Mouse (Mus musculus): ENCODE data around the gene Sdc3. TPM values are rescaled to one million over a fixed set of nuclear protein-coding genes. Genes with fewer than 3 reads are reported as not detected.

Gene Sdc3
- polyA plus RNA-seq, 1 experiment from 2014 or later, result 12.3 TPM

GRCm38 (mm10) chr4:130858880-130859279, 66.5 kb downstream of the Sdc3 start:
- no peak overlapping the region for H3K9ac ChIP-seq (ENCODE audit: low read depth, low read length)
- ATAC-seq (ENCODE audit: low read depth), result no peak
- no peak overlapping the region for H3K4me3 ChIP-seq (ENCODE audit: low read depth, low read length)
- 83% methylated on average over 7 of the region's 7 CpGs for WGBS (ENCODE audit: insufficient replicate concordance)
- no peak overlapping the region for H3K27ac ChIP-seq (ENCODE audit: low read length)
- no peaks in the 10 kb centered on the region for H3K36me3 ChIP-seq (ENCODE audit: control insufficient read depth, insufficient read depth)
- no peaks in the 10 kb centered on the region for H3K4me1 ChIP-seq (ENCODE audit: control insufficient read depth, low read depth, low read length)
- no peaks in the 10 kb centered on the region for H3K9me3 ChIP-seq (replicated peaks; ENCODE audit: control insufficient read depth, low read length)
- peaks cover 9% of the 10 kb centered on the region; the same call in 1 of the 2 replicates for H3K27me3 ChIP-seq (ENCODE audit: control insufficient read depth, insufficient read depth, low read depth, low read length)
- no peak overlapping the region for H3K4me2 ChIP-seq (ENCODE audit: low read depth, low read length)

GRCm38 (mm10) chr4:130859467-130859866, 67.1 kb downstream of the Sdc3 start:
- H3K4me1 ChIP-seq (ENCODE audit: control insufficient read depth, low read depth, low read length), result no peaks in the 10 kb centered on the region
- WGBS (ENCODE audit: insufficient replicate concordance), result 44% methylated on average over 8 of the region's 8 CpGs
- no peak for ATAC-seq (ENCODE audit: low read depth)
- no peaks in the 10 kb centered on the region for H3K9me3 ChIP-seq (replicated peaks; ENCODE audit: control insufficient read depth, low read length)
- no peak overlapping the region for H3K27ac ChIP-seq (ENCODE audit: low read length)
- no peak overlapping the region for H3K4me3 ChIP-seq (ENCODE audit: low read depth, low read length)
- H3K9ac ChIP-seq (ENCODE audit: low read depth, low read length), result no peak overlapping the region
- no peaks in the 10 kb centered on the region for H3K36me3 ChIP-seq (ENCODE audit: control insufficient read depth, insufficient read depth)
- H3K27me3 ChIP-seq (ENCODE audit: control insufficient read depth, insufficient read depth, low read depth, low read length), result peaks cover 9% of the 10 kb centered on the region; the same call in 1 of the 2 replicates
- H3K4me2 ChIP-seq (ENCODE audit: low read depth, low read length), result no peak overlapping the region

- 33% methylated on average over 15 of the region's 15 CpGs for WGBS (ENCODE audit: insufficient replicate concordance)
- Histone ChIP-seq H3K4me3 (ENCODE audit: low read depth, low read length) (no peak overlapping the region), H3K27me3 (ENCODE audit: control insufficient read depth, insufficient read depth, low read depth, low read length) (peaks cover 9% of the 10 kb centered on the region; the same call in 1 of the 2 replicates), H3K4me1 (ENCODE audit: control insufficient read depth, low read depth, low read length) (no peaks in the 10 kb centered on the region), H3K4me2 (ENCODE audit: low read depth, low read length) (no peak overlapping the region), H3K9me3 (replicated peaks; ENCODE audit: control insufficient read depth, low read length) (no peaks in the 10 kb centered on the region), H3K27ac (ENCODE audit: low read length) (no peak overlapping the region), H3K36me3 (ENCODE audit: control insufficient read depth, insufficient read depth) (no peaks in the 10 kb centered on the region), H3K9ac (ENCODE audit: low read depth, low read length) (no peak overlapping the region)
- no peak for ATAC-seq (ENCODE audit: low read depth)
Measured at GRCm38 (mm10) chr4:130860902-130861652, 68.7 kb downstream of the Sdc3 start.

GRCm38 (mm10) chr4:130861653-130862208, 69.4 kb downstream of the Sdc3 start:
- ATAC-seq (ENCODE audit: low read depth), result no peak
- Histone ChIP-seq H3K27ac (ENCODE audit: low read length) (no peak overlapping the region), H3K27me3 (ENCODE audit: control insufficient read depth, insufficient read depth, low read depth, low read length) (peaks cover 9% of the 10 kb centered on the region; the same call in 1 of the 2 replicates), H3K36me3 (ENCODE audit: control insufficient read depth, insufficient read depth) (no peaks in the 10 kb centered on the region), H3K9ac (ENCODE audit: low read depth, low read length) (no peak overlapping the region), H3K4me3 (ENCODE audit: low read depth, low read length) (no peak overlapping the region), H3K4me2 (ENCODE audit: low read depth, low read length) (no peak overlapping the region), H3K4me1 (ENCODE audit: control insufficient read depth, low read depth, low read length) (no peaks in the 10 kb centered on the region), H3K9me3 (replicated peaks; ENCODE audit: control insufficient read depth, low read length) (no peaks in the 10 kb centered on the region)
- WGBS (ENCODE audit: insufficient replicate concordance), result 6% methylated on average over 30 of the region's 30 CpGs

- no peaks in the 10 kb centered on the region for H3K36me3 ChIP-seq (ENCODE audit: control insufficient read depth, insufficient read depth)
- no peak overlapping the region for H3K9ac ChIP-seq (ENCODE audit: low read depth, low read length)
- 45% methylated on average over 5 of the region's 5 CpGs for WGBS (ENCODE audit: insufficient replicate concordance)
- ATAC-seq (ENCODE audit: low read depth), result no peak
- H3K4me1 ChIP-seq (ENCODE audit: control insufficient read depth, low read depth, low read length), result no peaks in the 10 kb centered on the region
- no peaks in the 10 kb centered on the region for H3K9me3 ChIP-seq (replicated peaks; ENCODE audit: control insufficient read depth, low read length)
- H3K27ac ChIP-seq (ENCODE audit: low read length), result no peak overlapping the region
- H3K4me3 ChIP-seq (ENCODE audit: low read depth, low read length), result no peak overlapping the region
- peaks cover 9% of the 10 kb centered on the region; the same call in 1 of the 2 replicates for H3K27me3 ChIP-seq (ENCODE audit: control insufficient read depth, insufficient read depth, low read depth, low read length)
- no peak overlapping the region for H3K4me2 ChIP-seq (ENCODE audit: low read depth, low read length)
Measured at GRCm38 (mm10) chr4:130862538-130862937, 70.2 kb downstream of the Sdc3 start.

- no peaks in the 10 kb centered on the region for H3K4me1 ChIP-seq (ENCODE audit: control insufficient read depth, low read depth, low read length)
- H3K4me3 ChIP-seq (ENCODE audit: low read depth, low read length), result no peak overlapping the region
- H3K9ac ChIP-seq (ENCODE audit: low read depth, low read length), result no peak overlapping the region
- H3K27ac ChIP-seq (ENCODE audit: low read length), result no peak overlapping the region
- H3K4me2 ChIP-seq (ENCODE audit: low read depth, low read length), result no peak overlapping the region
- H3K36me3 ChIP-seq (ENCODE audit: control insufficient read depth, insufficient read depth), result no peaks in the 10 kb centered on the region
- peaks cover 9% of the 10 kb centered on the region; the same call in 1 of the 2 replicates for H3K27me3 ChIP-seq (ENCODE audit: control insufficient read depth, insufficient read depth, low read depth, low read length)
- H3K9me3 ChIP-seq (replicated peaks; ENCODE audit: control insufficient read depth, low read length), result no peaks in the 10 kb centered on the region
- no peak for ATAC-seq (ENCODE audit: low read depth)
- WGBS (ENCODE audit: insufficient replicate concordance), result 48% methylated on average over 6 of the region's 9 CpGs
Measured at GRCm38 (mm10) chr4:130865460-130865859, 73.1 kb downstream of the Sdc3 start.

GRCm38 (mm10) chr4:130865901-130866371, 73.6 kb downstream of the Sdc3 start:
- WGBS (ENCODE audit: insufficient replicate concordance), result 24% methylated on average over 8 of the region's 8 CpGs
- peaks cover 9% of the 10 kb centered on the region; the same call in 1 of the 2 replicates for H3K27me3 ChIP-seq (ENCODE audit: control insufficient read depth, insufficient read depth, low read depth, low read length)

GRCm38 (mm10) chr4:130867940-130868339, 75.6 kb downstream of the Sdc3 start:
- H3K4me1 ChIP-seq (ENCODE audit: control insufficient read depth, low read depth, low read length), result no peaks in the 10 kb centered on the region
- no peaks in the 10 kb centered on the region for H3K36me3 ChIP-seq (ENCODE audit: control insufficient read depth, insufficient read depth)
- 46% methylated on average over 6 of the region's 6 CpGs for WGBS (ENCODE audit: insufficient replicate concordance)
- no peak overlapping the region for H3K9ac ChIP-seq (ENCODE audit: low read depth, low read length)
- H3K9me3 ChIP-seq (replicated peaks; ENCODE audit: control insufficient read depth, low read length), result no peaks in the 10 kb centered on the region
- no peak overlapping the region for H3K4me3 ChIP-seq (ENCODE audit: low read depth, low read length)
- no peaks in the 10 kb centered on the region for H3K27me3 ChIP-seq (ENCODE audit: control insufficient read depth, insufficient read depth, low read depth, low read length)
- ATAC-seq (ENCODE audit: low read depth), result no peak
- H3K27ac ChIP-seq (ENCODE audit: low read length), result no peak overlapping the region
- H3K4me2 ChIP-seq (ENCODE audit: low read depth, low read length), result no peak overlapping the region

More at GRCm38 (mm10) chr4:130865901-130866371, 73.6 kb downstream of the Sdc3 start:
- H3K9me3 ChIP-seq (replicated peaks; ENCODE audit: control insufficient read depth, low read length), result no peaks in the 10 kb centered on the region
- ATAC-seq (ENCODE audit: low read depth), result no peak
- no peak overlapping the region for H3K27ac ChIP-seq (ENCODE audit: low read length)
- no peak overlapping the region for H3K4me2 ChIP-seq (ENCODE audit: low read depth, low read length)
- no peak overlapping the region for H3K4me3 ChIP-seq (ENCODE audit: low read depth, low read length)
- no peaks in the 10 kb centered on the region for H3K4me1 ChIP-seq (ENCODE audit: control insufficient read depth, low read depth, low read length)
- no peak overlapping the region for H3K9ac ChIP-seq (ENCODE audit: low read depth, low read length)
- no peaks in the 10 kb centered on the region for H3K36me3 ChIP-seq (ENCODE audit: control insufficient read depth, insufficient read depth)

- no peak for ATAC-seq (ENCODE audit: low read depth)
- H3K4me3 ChIP-seq (ENCODE audit: low read depth, low read length), result no peak overlapping the region
- no peaks in the 10 kb centered on the region for H3K9me3 ChIP-seq (replicated peaks; ENCODE audit: control insufficient read depth, low read length)
- no peaks in the 10 kb centered on the region for H3K4me1 ChIP-seq (ENCODE audit: control insufficient read depth, low read depth, low read length)
- H3K27ac ChIP-seq (ENCODE audit: low read length), result no peak overlapping the region
- no peaks in the 10 kb centered on the region for H3K36me3 ChIP-seq (ENCODE audit: control insufficient read depth, insufficient read depth)
- H3K27me3 ChIP-seq (ENCODE audit: control insufficient read depth, insufficient read depth, low read depth, low read length), result no peaks in the 10 kb centered on the region
- WGBS (ENCODE audit: insufficient replicate concordance), result 27% methylated on average over 5 of the region's 5 CpGs
- no peak overlapping the region for H3K4me2 ChIP-seq (ENCODE audit: low read depth, low read length)
- H3K9ac ChIP-seq (ENCODE audit: low read depth, low read length), result no peak overlapping the region
Measured at GRCm38 (mm10) chr4:130868803-130869202, 76.5 kb downstream of the Sdc3 start.
